Mouse (Mus musculus): ENCODE data around the gene Zbtb2.

Gene Zbtb2

GRCm38 (mm10) chr10:4386609-4387591, 1.0 kb downstream of the Zbtb2 start:
- peak; percentile 93 for DNase-seq (ENCODE audit: low read depth, low spot score)

DNA sequence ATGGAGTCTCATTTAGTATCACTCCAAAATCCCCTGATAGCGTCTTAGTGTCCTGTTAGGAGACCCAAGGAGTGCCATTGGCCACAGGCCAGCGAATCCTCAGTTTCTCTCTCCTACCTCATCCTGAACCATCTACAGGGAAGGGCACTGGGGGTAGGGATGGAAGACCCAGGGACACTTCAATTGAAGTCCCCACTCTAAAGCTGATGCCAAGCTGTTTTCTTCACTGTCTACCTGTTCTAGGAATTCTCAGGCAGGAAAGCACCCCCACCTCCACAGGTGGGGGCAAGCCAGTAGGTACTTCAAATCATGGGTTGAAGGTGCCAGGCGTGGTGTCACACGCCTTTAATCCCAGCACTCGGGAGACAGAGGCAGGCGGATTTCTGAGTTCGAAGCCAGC, 3.7 kb downstream of the Zbtb2 start:
- no peak for DNase-seq (ENCODE audit: low read depth, low spot score)

DNA sequence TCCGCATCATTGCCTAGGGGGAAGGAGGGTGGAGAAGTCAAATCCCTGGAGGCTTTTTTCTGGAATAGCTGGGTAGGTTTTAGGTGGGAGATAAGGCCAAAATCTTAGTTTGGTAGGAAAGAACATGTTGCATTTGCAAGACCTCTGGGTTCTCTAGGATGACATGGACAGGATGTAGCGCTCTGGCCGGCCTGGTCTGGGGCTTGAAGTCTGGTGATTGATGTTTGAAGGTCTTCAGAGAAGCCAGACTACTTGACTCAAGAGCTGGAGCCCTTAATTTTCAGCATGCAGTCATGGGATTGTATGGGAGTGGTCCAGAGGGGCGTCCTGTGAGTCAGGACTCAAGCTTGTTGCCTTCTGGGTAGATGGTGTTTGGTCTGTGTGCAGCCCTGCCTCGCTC, 7.2 kb downstream of the Zbtb2 start:
- no peak for DNase-seq (ENCODE audit: low read depth, low spot score)

- DNase-seq (ENCODE audit: low read depth, low spot score) = no peak
Measured at GRCm38 (mm10) chr10:4376931-4377330, 11.0 kb downstream of the Zbtb2 start.

DNA sequence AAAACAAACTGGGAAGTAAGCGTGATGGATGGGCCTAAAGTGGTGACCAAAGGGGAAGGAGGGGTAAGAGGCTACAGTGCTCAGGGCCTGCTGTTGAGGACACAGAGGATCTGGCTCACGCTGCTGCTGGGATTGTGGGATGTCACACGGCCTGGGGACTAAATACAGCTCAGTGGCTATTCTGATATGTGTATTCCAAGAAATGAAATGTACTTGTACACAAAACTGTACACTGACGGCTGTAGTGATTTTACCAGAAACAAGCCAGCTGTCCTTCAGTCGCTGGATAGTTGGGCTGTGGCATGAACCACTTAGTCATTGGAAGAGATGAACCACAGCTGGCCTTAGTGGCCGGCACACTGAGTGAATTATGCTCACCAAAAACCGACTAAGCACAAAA, 11.4 kb downstream of the Zbtb2 start:
- no peak for DNase-seq (ENCODE audit: low read depth, low spot score)

- DNase-seq (ENCODE audit: low read depth, low spot score) = peak; percentile 96
Measured at GRCm38 (mm10) chr10:4375267-4375666, 12.6 kb downstream of the Zbtb2 start.

- DNase-seq (ENCODE audit: low read depth, low spot score) = no peak
Measured at GRCm38 (mm10) chr10:4374734-4375133, 13.2 kb downstream of the Zbtb2 start.

- DNase-seq (ENCODE audit: low read depth, low spot score) = no peak
Measured at GRCm38 (mm10) chr10:4374239-4374638, 13.7 kb downstream of the Zbtb2 start.

- no peak for DNase-seq (ENCODE audit: low read depth, low spot score)
Measured at GRCm38 (mm10) chr10:4373558-4373957, 14.3 kb downstream of the Zbtb2 start.

GRCm38 (mm10) chr10:4372011-4372410, 15.9 kb downstream of the Zbtb2 start:
- peak; percentile 88 for DNase-seq (ENCODE audit: low read depth, low spot score)

DNA sequence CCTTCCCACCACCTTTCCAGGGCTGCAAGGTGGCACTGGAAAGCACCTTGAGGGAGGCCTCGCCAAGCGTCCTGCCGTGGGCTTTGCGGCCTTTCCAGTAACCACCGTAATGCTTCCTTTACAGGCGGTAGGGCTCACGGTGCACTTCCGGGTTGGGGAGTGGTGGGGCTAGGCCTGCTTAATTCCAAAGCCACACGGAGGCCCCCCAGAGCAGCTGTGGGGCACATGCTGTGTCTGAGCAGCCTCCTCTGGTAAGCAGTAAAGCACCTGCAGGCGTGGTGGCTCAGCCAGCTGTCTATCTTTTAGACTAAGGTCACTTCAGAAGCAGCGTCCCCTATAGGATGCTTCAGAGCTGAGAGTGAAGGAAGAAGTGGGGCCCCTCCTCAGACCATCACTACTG, 17.8 kb downstream of the Zbtb2 start:
- DNase-seq (ENCODE audit: low read depth, low spot score) = no peak

- peak; percentile 71 for DNase-seq (ENCODE audit: low read depth, low spot score)
Measured at GRCm38 (mm10) chr10:4364618-4365017, 23.3 kb downstream of the Zbtb2 start.

GRCm38 (mm10) chr10:4357435-4357834, 30.5 kb downstream of the Zbtb2 start:
- DNase-seq (ENCODE audit: low read depth, low spot score) = no peak

GRCm38 (mm10) chr10:4356640-4357039, 31.3 kb downstream of the Zbtb2 start:
- no peak for DNase-seq (ENCODE audit: low read depth, low spot score)

GRCm38 (mm10) chr10:4355882-4356451, 31.9 kb downstream of the Zbtb2 start:
- no peak for DNase-seq (ENCODE audit: low read depth, low spot score)

DNA sequence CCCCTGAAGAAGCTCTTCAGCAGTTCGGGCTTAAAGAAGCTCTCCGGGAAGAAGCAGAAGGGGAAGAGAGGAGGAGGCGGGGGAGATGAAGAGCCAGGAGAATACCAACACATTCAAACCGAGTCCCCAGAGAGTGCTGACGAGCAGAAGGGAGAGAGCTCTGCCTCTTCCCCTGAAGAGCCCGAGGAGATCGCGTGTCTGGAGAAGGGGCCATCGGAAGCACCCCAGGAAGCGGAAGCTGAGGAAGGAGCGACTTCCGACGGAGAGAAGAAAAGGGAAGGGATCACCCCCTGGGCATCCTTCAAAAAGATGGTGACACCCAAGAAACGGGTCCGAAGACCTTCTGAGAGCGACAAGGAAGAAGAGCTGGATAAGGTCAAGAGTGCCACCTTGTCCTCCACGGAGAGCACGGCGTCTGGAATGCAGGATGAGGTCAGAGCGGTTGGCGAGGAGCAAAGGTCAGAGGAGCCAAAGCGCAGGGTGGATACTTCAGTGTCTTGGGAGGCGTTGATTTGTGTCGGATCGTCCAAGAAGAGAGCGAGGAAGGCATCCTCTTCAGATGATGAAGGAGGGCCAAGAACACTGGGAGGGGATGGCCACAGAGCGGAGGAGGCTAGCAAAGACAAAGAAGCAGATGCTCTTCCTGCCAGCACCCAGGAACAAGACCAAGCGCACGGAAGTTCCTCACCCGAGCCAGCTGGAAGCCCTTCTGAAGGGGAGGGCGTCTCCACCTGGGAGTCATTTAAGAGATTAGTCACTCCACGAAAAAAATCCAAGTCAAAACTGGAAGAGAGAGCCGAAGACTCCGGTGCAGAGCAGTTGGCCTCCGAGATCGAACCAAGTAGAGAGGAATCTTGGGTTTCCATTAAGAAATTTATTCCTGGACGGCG, 33.3 kb downstream of the Zbtb2 start:
- no peak for DNase-seq (ENCODE audit: low read depth, low spot score)

GRCm38 (mm10) chr10:4347591-4347990, 40.3 kb downstream of the Zbtb2 start:
- no peak for DNase-seq (ENCODE audit: low read depth, low spot score)

DNA sequence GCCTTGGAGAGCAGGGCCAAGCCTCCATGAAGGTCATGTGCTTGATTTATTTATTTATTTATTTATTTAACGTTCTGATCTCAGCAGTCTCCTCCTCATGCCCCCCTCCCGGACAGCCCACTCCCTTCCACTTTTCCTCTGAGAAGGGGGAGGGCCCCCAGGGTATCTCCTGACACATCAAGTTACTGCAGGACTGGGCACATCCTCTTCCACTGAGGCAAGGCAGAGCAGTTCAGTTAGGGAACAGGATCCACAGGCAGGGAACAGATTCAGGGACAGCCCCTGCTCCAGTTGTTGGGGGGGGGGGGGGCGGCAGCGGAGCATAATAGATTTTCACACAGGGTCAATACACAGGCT, 40.8 kb downstream of the Zbtb2 start:
- DNase-seq (ENCODE audit: low read depth, low spot score) = no peak

- DNase-seq (ENCODE audit: low read depth, low spot score) = peak; percentile 93
Measured at GRCm38 (mm10) chr10:4346489-4347135, 41.3 kb downstream of the Zbtb2 start.

GRCm38 (mm10) chr10:4341430-4341829, 46.5 kb downstream of the Zbtb2 start:
- peak; percentile 76 for DNase-seq (ENCODE audit: low read depth, low spot score)

DNA sequence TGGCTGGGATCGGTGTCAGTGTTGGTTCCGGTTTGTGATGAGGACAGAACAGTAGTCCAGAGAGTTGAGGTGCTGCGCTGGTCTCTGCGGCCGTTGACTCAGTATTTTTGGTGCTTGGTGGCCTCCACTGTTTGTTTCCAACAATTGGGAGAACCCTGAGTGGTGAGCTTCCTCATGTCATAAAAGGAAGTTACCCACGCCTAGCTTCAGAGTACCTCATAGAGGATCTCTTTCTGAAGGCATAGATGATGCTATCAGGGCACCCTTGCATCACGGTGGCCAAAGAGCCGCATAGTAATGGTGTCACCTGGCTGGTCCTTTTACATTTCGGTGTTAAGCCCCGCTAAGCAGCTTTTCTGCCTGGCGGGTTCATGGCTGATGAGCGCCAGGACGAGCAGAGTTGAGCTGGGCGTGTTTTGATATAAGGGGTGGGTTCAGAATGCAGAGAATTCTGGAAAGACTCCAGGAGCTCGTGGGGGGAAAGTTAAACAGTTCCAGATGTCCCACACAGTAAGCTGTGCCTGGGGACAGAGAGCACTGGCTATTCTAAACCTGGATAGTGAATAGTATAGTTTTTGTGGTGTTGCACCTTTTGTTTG, 48.9 kb downstream of the Zbtb2 start:
- no peak for DNase-seq (ENCODE audit: low read depth, low spot score)

Measured in ES-CJ7 (cell line).